In genomic region chr13:24268355-24269099, GRCm38 (mm10) we compare ENCODE assay signal across 13 mouse cellular contexts. TPM values are rescaled to one million over a fixed set of nuclear protein-coding genes. Genes with fewer than 3 reads are reported as not detected.
DNase-seq lines count a peak whose midpoint lies in the region; ATAC-seq lines count a peak whose summit lies in the region.
"Had no signal": no experiment of that assay in that cellular context is flagged by ENCODE, and none has a peak within 500 bp of the region (broad histone marks: within the 10 kb centered on the region; RNA-seq: fewer than 3 reads in every experiment).

No protein-coding gene starts in this region.

- ATAC-seq in embryonic facial prominence, embryonic 12.5 days (ENCODE audit: insufficient number of reproducible peaks, insufficient read depth, low FRiP score, low TSS enrichment): no peak
- no peak for ATAC-seq in limb, embryonic 12.5 days (ENCODE audit: insufficient number of reproducible peaks, insufficient read depth, low FRiP score, low TSS enrichment, low read depth)
- ATAC-seq in hindbrain, embryonic 15.5 days (ENCODE audit: low FRiP score, low read depth): peak; percentile 59; the same call in 1 of the 2 replicates
- no peak for ATAC-seq in megakaryocyte, adult 5-6 weeks (ENCODE audit: poor library complexity, severe bottlenecking)
- ATAC-seq: activated CD4-positive, CD25-positive, alpha-beta regulatory T cell, adult 4 months; intestine, postnatal 0 days had no signal

- no peak overlapping the region for H3K9ac ChIP-seq in embryonic facial prominence, embryonic 12.5 days
- no peak overlapping the region for H3K9ac ChIP-seq in limb, embryonic 12.5 days (replicated peaks)
- no peak overlapping the region for H3K9ac ChIP-seq in hindbrain, embryonic 15.5 days

- H3K4me3 ChIP-seq in embryonic facial prominence, embryonic 12.5 days: no peak overlapping the region
- no peak overlapping the region for H3K4me3 ChIP-seq in embryonic facial prominence, embryonic 10.5 days
- H3K4me3 ChIP-seq in limb, embryonic 12.5 days (replicated peaks): no peak overlapping the region
- no peak overlapping the region for H3K4me3 ChIP-seq in limb, embryonic 10.5 days
- no peak overlapping the region for H3K4me3 ChIP-seq in hindbrain, embryonic 15.5 days

- H3K9me3 ChIP-seq in embryonic facial prominence, embryonic 12.5 days: no peaks in the 10 kb centered on the region
- no peaks in the 10 kb centered on the region for H3K9me3 ChIP-seq in embryonic facial prominence, embryonic 10.5 days
- H3K9me3 ChIP-seq in limb, embryonic 12.5 days: no peaks in the 10 kb centered on the region
- no peaks in the 10 kb centered on the region for H3K9me3 ChIP-seq in limb, embryonic 10.5 days (replicated peaks)
- H3K9me3 ChIP-seq in hindbrain, embryonic 15.5 days: no peaks in the 10 kb centered on the region
- H3K9me3 ChIP-seq: G1E had no signal

- no peak for DNase-seq in embryonic facial prominence, embryonic 10.5 days (ENCODE audit: low spot score)
- no peak for DNase-seq in limb, embryonic 10.5 days (ENCODE audit: low spot score)
- DNase-seq in adrenal gland, adult 2 months: peak; percentile 82
- DNase-seq in thymus, postnatal 25 days: no peak
- DNase-seq: cerebellum, adult 11 months had no signal

- 48% methylated on average over 14 of the region's 14 CpGs for WGBS in embryonic facial prominence, embryonic 12.5 days
- 63% methylated on average over 14 of the region's 14 CpGs for WGBS in embryonic facial prominence, embryonic 10.5 days
- 80% methylated on average over 14 of the region's 14 CpGs for WGBS in limb, embryonic 12.5 days
- 86% methylated on average over 14 of the region's 14 CpGs for WGBS in limb, embryonic 10.5 days
- 65% methylated on average over 14 of the region's 14 CpGs for WGBS in hindbrain, embryonic 15.5 days

- no peaks in the 10 kb centered on the region for H3K4me1 ChIP-seq in embryonic facial prominence, embryonic 12.5 days
- peaks cover 10% of the 10 kb centered on the region for H3K4me1 ChIP-seq in embryonic facial prominence, embryonic 10.5 days
- 0 out of 2 replicates have a peak, but pooled peaks cover 7% of the 10 kb centered on the region for H3K4me1 ChIP-seq in limb, embryonic 12.5 days (replicated peaks)
- no peaks in the 10 kb centered on the region for H3K4me1 ChIP-seq in limb, embryonic 10.5 days
- H3K4me1 ChIP-seq in hindbrain, embryonic 15.5 days (replicated peaks): peaks cover 4% of the 10 kb centered on the region; the same call in 1 of the 2 replicates

- H3K4me2 ChIP-seq in embryonic facial prominence, embryonic 12.5 days (replicated peaks): no peak overlapping the region
- no peak overlapping the region for H3K4me2 ChIP-seq in limb, embryonic 12.5 days
- H3K4me2 ChIP-seq in hindbrain, embryonic 15.5 days: no peak overlapping the region

- peak overlapping the region; percentile 54; the same call in 1 of the 2 replicates for H3K27ac ChIP-seq in embryonic facial prominence, embryonic 12.5 days
- H3K27ac ChIP-seq in embryonic facial prominence, embryonic 10.5 days (replicated peaks): no peak overlapping the region; the same call in 1 of the 2 replicates
- 0 out of 2 replicates have a peak overlapping the region, but pooled peaks have one; percentile 45 for H3K27ac ChIP-seq in limb, embryonic 12.5 days
- H3K27ac ChIP-seq in limb, embryonic 10.5 days: no peak overlapping the region
- H3K27ac ChIP-seq in hindbrain, embryonic 15.5 days (replicated peaks): peak overlapping the region; percentile 79
- H3K27ac ChIP-seq: stomach, postnatal 0 days had no signal

- H3K36me3 ChIP-seq in embryonic facial prominence, embryonic 12.5 days: no peaks in the 10 kb centered on the region
- H3K36me3 ChIP-seq in embryonic facial prominence, embryonic 10.5 days (replicated peaks): no peaks in the 10 kb centered on the region
- peaks cover 2% of the 10 kb centered on the region; the same call in 1 of the 2 replicates for H3K36me3 ChIP-seq in limb, embryonic 12.5 days
- H3K36me3 ChIP-seq in limb, embryonic 10.5 days: 0 out of 2 replicates have a peak, but pooled peaks cover 2% of the 10 kb centered on the region
- no peaks in the 10 kb centered on the region; the same call in 1 of the 2 replicates for H3K36me3 ChIP-seq in hindbrain, embryonic 15.5 days
- H3K36me3 ChIP-seq: G1E had no signal

- H3K27me3 ChIP-seq in embryonic facial prominence, embryonic 12.5 days: no peaks in the 10 kb centered on the region
- H3K27me3 ChIP-seq in embryonic facial prominence, embryonic 10.5 days (replicated peaks; ENCODE audit: low read depth, poor library complexity, severe bottlenecking): no peaks in the 10 kb centered on the region
- H3K27me3 ChIP-seq in limb, embryonic 12.5 days: no peaks in the 10 kb centered on the region
- no peaks in the 10 kb centered on the region for H3K27me3 ChIP-seq in limb, embryonic 10.5 days (ENCODE audit: low read depth, poor library complexity, severe bottlenecking)
- H3K27me3 ChIP-seq in hindbrain, embryonic 15.5 days: no peaks in the 10 kb centered on the region

RNA-seq across cellular contexts. Expression of gene Carmil1, which starts 12.1 kb away (rescaled TPM):
- polyA plus RNA-seq in embryonic facial prominence, embryonic 12.5 days (2016; fragmentation: Nextera tagmentation; extraction: Ambion mirVana): 37.5 and 40.1 TPM in 2 replicates
- polyA plus RNA-seq in embryonic facial prominence, embryonic 10.5 days (2016; fragmentation: Nextera tagmentation; extraction: Ambion mirVana): 27.2 and 30.2 TPM in 2 replicates
- polyA plus RNA-seq in limb, embryonic 12.5 days (2016; fragmentation: Nextera tagmentation; extraction: Ambion mirVana): 43.5 and 47.6 TPM in 2 replicates
- 23.3 and 33.1 TPM in 2 replicates for polyA plus RNA-seq in limb, embryonic 10.5 days (2016; fragmentation: Nextera tagmentation; extraction: Ambion mirVana)
- total RNA-seq in adrenal gland, adult 2 months (2021): 10 to 100 TPM; 52.7 to 61.4 TPM
- 3.8 and 5.7 TPM in 2 replicates for polyA plus RNA-seq in adrenal gland, adult 2 months (2012; rRNA removed)
- 39.9 and 42.8 TPM in 2 replicates for polyA plus RNA-seq in hindbrain, embryonic 15.5 days (2015; fragmentation: Nextera tagmentation; extraction: Ambion mirVana)
- 7.2 and 9.6 TPM in 2 replicates for total RNA-seq in megakaryocyte, adult 5-6 weeks (2015)
- total RNA-seq in megakaryocyte, adult 5-6 weeks (2017): 11.7 and 16.9 TPM in 2 replicates

RNA-seq across cellular contexts. Expression of gene Cmah, which starts 58.7 kb away (rescaled TPM):
- polyA plus RNA-seq in embryonic facial prominence, embryonic 12.5 days (2016; fragmentation: Nextera tagmentation; extraction: Ambion mirVana): 0.24 TPM in 2 replicates
- polyA plus RNA-seq in embryonic facial prominence, embryonic 10.5 days (2016; fragmentation: Nextera tagmentation; extraction: Ambion mirVana): 0.37 and 0.38 TPM in 2 replicates
- 0.19 and 0.24 TPM in 2 replicates for polyA plus RNA-seq in limb, embryonic 12.5 days (2016; fragmentation: Nextera tagmentation; extraction: Ambion mirVana)
- 0.20 and 0.35 TPM in 2 replicates for polyA plus RNA-seq in limb, embryonic 10.5 days (2016; fragmentation: Nextera tagmentation; extraction: Ambion mirVana)
- 1 to 10 TPM; 3.0 to 4.2 TPM for total RNA-seq in adrenal gland, adult 2 months (2021)
- 0.03 and 0.18 TPM in 2 replicates for polyA plus RNA-seq in adrenal gland, adult 2 months (2012; rRNA removed)
- 0.18 and 0.20 TPM in 2 replicates for polyA plus RNA-seq in hindbrain, embryonic 15.5 days (2015; fragmentation: Nextera tagmentation; extraction: Ambion mirVana)
- 5.8 TPM in 2 replicates for total RNA-seq in megakaryocyte, adult 5-6 weeks (2015)
- total RNA-seq in megakaryocyte, adult 5-6 weeks (2017): 2.7 and 6.5 TPM in 2 replicates
- polyA plus RNA-seq: G1E had no signal

Comparison
In these comparisons a context has a peak if more than half of its experiments do, and no peak if none do; other contexts are left out.
1. H3K27ac ChIP-seq: peak in embryonic facial prominence, embryonic 12.5 days (single experiment), limb, embryonic 12.5 days (single experiment) and hindbrain, embryonic 15.5 days (single experiment); none in embryonic facial prominence, embryonic 10.5 days (single experiment) and limb, embryonic 10.5 days (single experiment).